Mouse (Mus musculus): ENCODE measurements around the gene Gm42517. TPM values are rescaled to one million over a fixed set of nuclear protein-coding genes. Genes with fewer than 3 reads are reported as not detected.

Gm42517 gene
- polyA plus RNA-seq, 1 experiment from 2014 or later, result 0.11 TPM

- DNase-seq (ENCODE audit: low spot score, missing footprints) (no peak), ATAC-seq (ENCODE audit: low FRiP score) (no peak)
- Histone ChIP-seq H3K4me2 (no peak overlapping the region), H3K4me3 (ENCODE audit: low read depth, low read length) (no peak overlapping the region), H3K9ac (ENCODE audit: low read length) (no peak overlapping the region), H3K27me3 (ENCODE audit: control insufficient read depth, insufficient read depth, low read length) (peaks cover 28% of the 10 kb centered on the region), H3K27ac (ENCODE audit: low read depth, low read length) (no peak overlapping the region), H3K4me1 (ENCODE audit: control insufficient read depth, insufficient read depth, low read length) (peaks cover 8% of the 10 kb centered on the region), H3K36me3 (ENCODE audit: control insufficient read depth, insufficient read depth, low read length) (no peaks in the 10 kb centered on the region), H3K9me3 (ENCODE audit: control insufficient read depth, low read length) (no peaks in the 10 kb centered on the region)
- WGBS, result 23% methylated on average over 3 of the region's 3 CpGs
These were observed 5.4 kb downstream of the Gm42517 start for GRCm38 (mm10) chr5:108362330-108362729.

DNA sequence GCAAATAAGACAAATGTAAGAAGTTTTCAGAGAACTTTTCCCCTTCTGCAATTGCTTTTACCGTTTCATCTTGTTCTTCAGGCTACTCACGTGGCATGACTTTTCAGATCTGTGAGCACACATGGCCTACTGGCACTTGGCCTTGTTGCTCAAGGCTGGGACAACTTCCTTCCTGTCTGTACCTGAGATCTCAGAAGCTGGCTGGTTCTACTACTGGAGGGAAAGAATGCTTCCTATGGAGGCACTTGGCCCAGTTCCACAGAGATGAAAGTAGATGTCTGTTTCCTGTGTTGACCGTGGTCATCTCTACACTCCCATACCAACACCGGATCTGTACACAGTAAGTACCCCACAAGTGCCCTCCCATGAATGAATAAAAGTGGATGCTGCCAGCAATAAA, 7.5 kb downstream of the Gm42517 start:
- no peak overlapping the region for H3K4me3 ChIP-seq (ENCODE audit: low read depth, low read length)
- no peak overlapping the region for H3K4me2 ChIP-seq
- no peaks in the 10 kb centered on the region for H3K4me1 ChIP-seq (ENCODE audit: control insufficient read depth, insufficient read depth, low read length)
- no peak overlapping the region for H3K27ac ChIP-seq (ENCODE audit: low read depth, low read length)
- H3K9ac ChIP-seq (ENCODE audit: low read length), result no peak overlapping the region
- H3K36me3 ChIP-seq (ENCODE audit: control insufficient read depth, insufficient read depth, low read length), result no peaks in the 10 kb centered on the region
- DNase-seq (ENCODE audit: low spot score, missing footprints) (no peak), ATAC-seq (ENCODE audit: low FRiP score) (no peak)
- 90% methylated on average over 4 of the region's 4 CpGs for WGBS
- peaks cover 9% of the 10 kb centered on the region for H3K27me3 ChIP-seq (ENCODE audit: control insufficient read depth, insufficient read depth, low read length)
- no peaks in the 10 kb centered on the region for H3K9me3 ChIP-seq (ENCODE audit: control insufficient read depth, low read length)

- H3K9me3 ChIP-seq (ENCODE audit: control insufficient read depth, low read length), result no peaks in the 10 kb centered on the region
- no peaks in the 10 kb centered on the region for H3K36me3 ChIP-seq (ENCODE audit: control insufficient read depth, insufficient read depth, low read length)
- H3K27me3 ChIP-seq (ENCODE audit: control insufficient read depth, insufficient read depth, low read length), result peaks cover 4% of the 10 kb centered on the region; the same call in 1 of the 2 replicates
- H3K9ac ChIP-seq (ENCODE audit: low read length), result no peak overlapping the region
- no peaks in the 10 kb centered on the region for H3K4me1 ChIP-seq (ENCODE audit: control insufficient read depth, insufficient read depth, low read length)
- ATAC-seq (ENCODE audit: low FRiP score), result no peak
- H3K27ac ChIP-seq (ENCODE audit: low read depth, low read length), result no peak overlapping the region
- H3K4me2 ChIP-seq, result no peak overlapping the region
- no peak for DNase-seq (ENCODE audit: low spot score, missing footprints)
- 90% methylated on average over 9 of the region's 9 CpGs for WGBS
- H3K4me3 ChIP-seq (ENCODE audit: low read depth, low read length), result no peak overlapping the region
These were observed 8.2 kb downstream of the Gm42517 start for GRCm38 (mm10) chr5:108359491-108359890.

GRCm38 (mm10) chr5:108357862-108358261, 9.9 kb downstream of the Gm42517 start:
- Histone ChIP-seq H3K4me2 (no peak overlapping the region), H3K9me3 (ENCODE audit: control insufficient read depth, low read length) (no peaks in the 10 kb centered on the region), H3K36me3 (ENCODE audit: control insufficient read depth, insufficient read depth, low read length) (no peaks in the 10 kb centered on the region), H3K9ac (ENCODE audit: low read length) (no peak overlapping the region), H3K4me1 (ENCODE audit: control insufficient read depth, insufficient read depth, low read length) (no peaks in the 10 kb centered on the region), H3K27me3 (ENCODE audit: control insufficient read depth, insufficient read depth, low read length) (no peaks in the 10 kb centered on the region), H3K4me3 (ENCODE audit: low read depth, low read length) (no peak overlapping the region), H3K27ac (ENCODE audit: low read depth, low read length) (no peak overlapping the region)
- DNase-seq (ENCODE audit: low spot score, missing footprints), result no peak
- WGBS, result 88% methylated on average over 1 of the region's 1 CpGs
- no peak for ATAC-seq (ENCODE audit: low FRiP score)

GRCm38 (mm10) chr5:108354056-108354455, 13.7 kb downstream of the Gm42517 start:
- WGBS, result 82% methylated on average over 2 of the region's 2 CpGs
- H3K4me2 ChIP-seq, result no peak overlapping the region
- ATAC-seq (ENCODE audit: low FRiP score) (no peak), DNase-seq (ENCODE audit: low spot score, missing footprints) (no peak)
- H3K9ac ChIP-seq (ENCODE audit: low read length), result no peak overlapping the region
- H3K27me3 ChIP-seq (ENCODE audit: control insufficient read depth, insufficient read depth, low read length), result no peaks in the 10 kb centered on the region
- no peak overlapping the region for H3K27ac ChIP-seq (ENCODE audit: low read depth, low read length)
- no peak overlapping the region for H3K4me3 ChIP-seq (ENCODE audit: low read depth, low read length)
- H3K36me3 ChIP-seq (ENCODE audit: control insufficient read depth, insufficient read depth, low read length), result no peaks in the 10 kb centered on the region
- H3K4me1 ChIP-seq (ENCODE audit: control insufficient read depth, insufficient read depth, low read length), result no peaks in the 10 kb centered on the region
- H3K9me3 ChIP-seq (ENCODE audit: control insufficient read depth, low read length), result no peaks in the 10 kb centered on the region

DNA sequence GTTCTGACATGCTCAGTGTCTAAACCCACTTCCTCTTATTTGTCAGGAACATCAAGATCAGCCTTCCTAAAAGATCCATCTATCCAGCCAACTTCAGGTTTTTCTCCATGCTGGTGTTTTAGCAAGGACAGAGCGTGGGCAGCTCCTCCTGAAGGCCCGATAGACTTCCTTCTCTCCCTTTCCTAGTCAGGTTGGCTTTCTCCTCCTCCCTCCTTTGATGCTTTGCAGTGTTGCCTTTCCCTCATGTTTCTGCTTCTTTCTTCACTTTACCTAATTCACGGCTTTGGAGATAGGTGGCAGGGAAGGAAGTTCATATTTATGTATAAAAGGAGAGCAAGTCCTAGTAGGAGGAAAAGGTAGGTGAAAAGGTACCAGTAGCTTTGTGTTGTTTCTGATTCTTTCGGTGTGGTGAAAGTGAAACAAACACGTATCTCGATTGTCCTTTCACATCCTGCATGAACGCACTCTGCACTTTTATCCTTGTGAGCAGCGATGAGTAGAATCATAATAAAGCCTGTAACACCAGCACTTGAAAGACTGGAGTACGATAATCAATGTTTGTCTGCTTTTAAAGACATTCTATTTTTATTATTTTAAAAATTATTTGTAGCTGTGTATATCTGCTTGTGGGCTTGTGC, 18.1 kb downstream of the Gm42517 start:
- Histone ChIP-seq H3K9ac (ENCODE audit: low read length) (no peak overlapping the region), H3K4me1 (ENCODE audit: control insufficient read depth, insufficient read depth, low read length) (no peaks in the 10 kb centered on the region), H3K27me3 (ENCODE audit: control insufficient read depth, insufficient read depth, low read length) (no peaks in the 10 kb centered on the region), H3K36me3 (ENCODE audit: control insufficient read depth, insufficient read depth, low read length) (no peaks in the 10 kb centered on the region), H3K9me3 (ENCODE audit: control insufficient read depth, low read length) (no peaks in the 10 kb centered on the region), H3K4me2 (no peak overlapping the region), H3K27ac (ENCODE audit: low read depth, low read length) (no peak overlapping the region), H3K4me3 (ENCODE audit: low read depth, low read length) (no peak overlapping the region)
- ATAC-seq (ENCODE audit: low FRiP score) (no peak), DNase-seq (ENCODE audit: low spot score, missing footprints) (no peak)
- WGBS, result 97% methylated on average over 9 of the region's 9 CpGs

DNA sequence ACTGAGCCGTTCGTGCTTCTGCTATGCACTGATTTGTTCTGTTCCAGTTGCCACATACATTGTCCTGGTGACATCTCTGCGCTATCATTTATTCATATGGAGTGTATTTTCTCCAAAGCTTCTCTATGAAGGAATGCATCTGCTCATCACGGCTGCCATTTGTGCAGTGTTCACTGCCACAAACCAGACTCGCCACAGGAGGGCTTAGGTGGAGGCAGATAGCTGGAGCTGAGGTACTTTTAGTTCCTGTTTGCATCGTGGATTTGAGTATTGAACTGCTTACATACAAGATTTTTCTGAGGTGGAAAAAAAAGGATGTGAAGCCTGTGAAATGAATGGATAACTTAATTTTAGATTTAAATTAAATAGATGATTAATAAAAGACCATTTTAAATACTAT, 19.9 kb downstream of the Gm42517 start:
- Histone ChIP-seq H3K9ac (ENCODE audit: low read length) (no peak overlapping the region), H3K4me2 (no peak overlapping the region), H3K4me3 (ENCODE audit: low read depth, low read length) (no peak overlapping the region), H3K27ac (ENCODE audit: low read depth, low read length) (no peak overlapping the region), H3K36me3 (ENCODE audit: control insufficient read depth, insufficient read depth, low read length) (no peaks in the 10 kb centered on the region), H3K9me3 (ENCODE audit: control insufficient read depth, low read length) (no peaks in the 10 kb centered on the region), H3K4me1 (ENCODE audit: control insufficient read depth, insufficient read depth, low read length) (no peaks in the 10 kb centered on the region), H3K27me3 (ENCODE audit: control insufficient read depth, insufficient read depth, low read length) (no peaks in the 10 kb centered on the region)
- DNase-seq (ENCODE audit: low spot score, missing footprints) (no peak), ATAC-seq (ENCODE audit: low FRiP score) (no peak)
- 90% methylated on average over 6 of the region's 6 CpGs for WGBS

DNA sequence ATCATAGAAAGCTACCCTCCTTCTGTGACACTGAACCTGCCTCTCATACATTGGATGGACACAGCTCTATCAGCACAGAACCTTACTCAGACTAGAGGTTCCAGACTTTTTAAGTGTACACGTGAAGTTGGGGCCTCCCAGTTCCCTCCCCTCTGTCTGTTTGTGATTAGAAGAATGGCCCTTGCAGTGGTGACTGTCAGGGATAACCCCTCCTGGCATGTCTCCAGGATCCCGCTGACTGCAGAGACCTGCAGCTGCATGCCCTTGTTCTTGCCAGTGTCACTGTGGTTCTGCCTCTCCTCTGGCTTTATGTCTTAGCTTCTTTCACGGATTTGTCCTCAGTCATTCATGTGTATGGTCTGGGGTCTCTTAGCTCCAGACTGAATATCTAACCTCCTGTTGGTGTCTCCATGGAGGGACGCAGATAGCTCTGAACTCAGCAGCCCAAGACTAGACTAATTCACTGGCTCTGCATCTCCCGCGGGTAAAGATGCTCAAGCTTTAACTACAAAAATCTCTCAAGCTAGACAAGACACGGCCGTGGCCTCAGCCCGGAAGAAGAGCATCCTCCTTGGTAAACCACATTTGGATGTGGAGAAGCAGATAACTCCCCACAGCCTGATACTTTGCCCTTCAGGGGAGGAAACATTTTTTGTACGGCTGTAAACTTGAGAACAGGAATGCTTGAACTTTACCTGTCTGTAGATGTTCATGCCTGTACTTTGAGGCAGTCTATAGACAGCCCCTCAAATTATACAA, 22.2 kb downstream of the Gm42517 start:
- no peak for ATAC-seq (ENCODE audit: low FRiP score)
- Histone ChIP-seq H3K36me3 (ENCODE audit: control insufficient read depth, insufficient read depth, low read length) (no peaks in the 10 kb centered on the region), H3K27me3 (ENCODE audit: control insufficient read depth, insufficient read depth, low read length) (no peaks in the 10 kb centered on the region)

GRCm38 (mm10) chr5:108343680-108344170, 24.0 kb downstream of the Gm42517 start:
- H3K9me3 ChIP-seq (ENCODE audit: control insufficient read depth, low read length), result no peaks in the 10 kb centered on the region
- H3K4me1 ChIP-seq (ENCODE audit: control insufficient read depth, insufficient read depth, low read length), result no peaks in the 10 kb centered on the region
- H3K27me3 ChIP-seq (ENCODE audit: control insufficient read depth, insufficient read depth, low read length), result no peaks in the 10 kb centered on the region
- WGBS, result 91% methylated on average over 4 of the region's 4 CpGs
- H3K27ac ChIP-seq (ENCODE audit: low read depth, low read length), result no peak overlapping the region
- ATAC-seq (ENCODE audit: low FRiP score) (no peak), DNase-seq (ENCODE audit: low spot score, missing footprints) (no peak)
- no peak overlapping the region for H3K4me2 ChIP-seq
- no peaks in the 10 kb centered on the region for H3K36me3 ChIP-seq (ENCODE audit: control insufficient read depth, insufficient read depth, low read length)
- no peak overlapping the region for H3K4me3 ChIP-seq (ENCODE audit: low read depth, low read length)
- no peak overlapping the region for H3K9ac ChIP-seq (ENCODE audit: low read length)

More for the DNA sequence above, 22.2 kb downstream of the Gm42517 start:
- no peaks in the 10 kb centered on the region for H3K9me3 ChIP-seq (ENCODE audit: control insufficient read depth, low read length)
- 88% methylated on average over 10 of the region's 10 CpGs for WGBS
- no peak overlapping the region for H3K4me2 ChIP-seq
- H3K4me1 ChIP-seq (ENCODE audit: control insufficient read depth, insufficient read depth, low read length), result no peaks in the 10 kb centered on the region
- H3K27ac ChIP-seq (ENCODE audit: low read depth, low read length), result no peak overlapping the region
- no peak overlapping the region for H3K4me3 ChIP-seq (ENCODE audit: low read depth, low read length)
- DNase-seq (ENCODE audit: low spot score, missing footprints), result no peak
- H3K9ac ChIP-seq (ENCODE audit: low read length), result no peak overlapping the region

All from midbrain, embryonic 11.5 days (tissue).